9 mouse cellular contexts compared by ENCODE assay signal in the genomic region with DNA sequence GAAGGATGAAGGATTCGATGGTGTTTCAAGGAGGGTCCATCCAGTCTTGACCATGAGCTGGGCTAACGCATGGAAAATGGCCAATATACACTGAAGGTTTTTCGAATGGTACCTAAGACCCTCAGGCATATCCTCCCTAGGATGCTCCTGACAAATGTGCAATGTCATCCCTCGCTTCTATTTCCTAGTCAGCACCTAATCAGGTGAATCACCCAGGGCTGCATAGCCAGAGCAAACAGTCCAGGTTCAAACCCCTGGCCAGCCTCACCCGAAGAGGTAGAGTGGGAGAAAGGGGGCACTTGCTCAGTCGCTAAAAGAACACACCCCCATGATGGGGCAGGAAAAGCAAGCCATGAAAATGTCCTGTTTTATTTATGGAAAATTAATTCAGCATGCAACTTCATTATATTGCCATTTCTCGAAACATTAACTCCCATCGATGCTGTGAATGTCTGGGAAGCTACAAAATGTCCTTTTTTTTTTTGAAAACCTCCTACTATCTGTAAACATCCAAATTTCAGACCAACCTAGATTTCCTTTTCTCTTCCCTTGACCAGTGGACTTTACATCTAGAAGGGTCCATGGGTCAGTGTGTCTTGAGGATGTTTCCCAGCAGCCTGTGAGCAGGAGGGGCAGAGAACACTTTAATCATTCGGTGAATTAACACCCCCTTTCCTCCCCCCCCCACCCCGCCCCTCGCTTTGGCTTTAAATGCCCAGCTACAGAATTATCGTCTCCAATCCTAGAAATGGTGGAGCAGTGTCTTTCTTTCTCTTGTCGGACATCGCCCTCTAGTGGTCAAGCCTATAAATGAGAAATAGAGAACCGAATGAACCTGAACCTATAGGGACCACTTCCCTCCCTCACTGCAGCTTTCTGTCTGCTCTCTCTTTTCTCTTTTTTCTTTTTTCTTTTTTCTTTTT.
DNase-seq lines count a peak whose midpoint lies in the region; ATAC-seq and TF ChIP-seq lines count a peak whose summit lies in the region.
"Had no signal": no experiment of that assay in that cellular context is flagged by ENCODE, and none has a peak within 500 bp of the region (broad histone marks: within the 10 kb centered on the region; RNA-seq: fewer than 3 reads in every experiment).

No protein-coding gene starts in this region.

- no peak overlapping the region for H3K4me3 ChIP-seq in lung, embryonic 14.5 days (ENCODE audit: low read depth, low read length)
- H3K4me3 ChIP-seq: heart, embryonic 15.5 days had no signal

- no peak overlapping the region for H3K27ac ChIP-seq in lung, embryonic 14.5 days (ENCODE audit: low read depth)
- H3K27ac ChIP-seq: heart, embryonic 15.5 days had no signal

- no peaks in the 10 kb centered on the region for H3K27me3 ChIP-seq in lung, embryonic 14.5 days (ENCODE audit: insufficient read depth, low read length)

- no peak overlapping the region for H3K4me2 ChIP-seq in lung, embryonic 14.5 days
- H3K4me2 ChIP-seq: heart, embryonic 15.5 days had no signal

- H3K9me3 ChIP-seq in lung, embryonic 14.5 days (ENCODE audit: low read depth, low read length): no peaks in the 10 kb centered on the region
- H3K9me3 ChIP-seq: heart, embryonic 15.5 days had no signal

- no peaks in the 10 kb centered on the region for H3K36me3 ChIP-seq in lung, embryonic 14.5 days (ENCODE audit: insufficient read depth)
- H3K36me3 ChIP-seq: heart, embryonic 15.5 days had no signal

- 36% methylated on average over 15 of the region's 15 CpGs for WGBS in lung, embryonic 14.5 days

- no peak overlapping the region for H3K9ac ChIP-seq in lung, embryonic 14.5 days
- H3K9ac ChIP-seq: heart, embryonic 15.5 days had no signal

- DNase-seq in CD8-positive naive resting alpha-beta T cell, adult 2 months (ENCODE audit: low read depth in 2 of 2, low spot score in 2 of 2): peak; percentile 34 to 50
- peak; percentile 86 for DNase-seq in adipocyte (ENCODE audit: low spot score)
- peak; percentile 21 to 52 for DNase-seq in heart, adult 9 months (ENCODE audit: low spot score in 2 of 2)
- peak; percentile 72 for DNase-seq in kidney, postnatal 10 days
- peak; percentile 94 for DNase-seq in lung, embryonic 14.5 days
- peak; percentile 46 for DNase-seq in retina, adult 2 months (ENCODE audit: low read depth, low spot score)

- no peaks in the 10 kb centered on the region for H3K4me1 ChIP-seq in lung, embryonic 14.5 days (ENCODE audit: insufficient read depth)

- TF ChIP-seq CTCF in lung, embryonic 14.5 days (IDR thresholded peaks at IDR 0.05; ENCODE audit: low read depth): peak; percentile 81

- ATAC-seq in common myeloid progenitor, adult 5-6 weeks (replicated peaks; ENCODE audit: low read depth, poor library complexity, severe bottlenecking): peak; percentile 80
- peak; percentile 69 for ATAC-seq in lung, embryonic 14.5 days (ENCODE audit: insufficient read depth)
- ATAC-seq in erythroid progenitor cell, adult 5-6 weeks (replicated peaks; ENCODE audit: low FRiP score, poor library complexity, severe bottlenecking): no peak

Comparison
In these comparisons a context has a peak if more than half of its experiments do, and no peak if none do; other contexts are left out.
1. DNase-seq: peak in every context shown above with its lines; median percentile 94 in lung, embryonic 14.5 days; 86 in adipocyte; 72 in kidney, postnatal 10 days; 46 in retina, adult 2 months; 42 in CD8-positive naive resting alpha-beta T cell, adult 2 months; 36 in heart, adult 9 months.